Mouse (Mus musculus) midbrain, embryonic 13.5 days (tissue): Measurements from ENCODE around the gene Ap3m1. TPM values are rescaled to one million over a fixed set of nuclear protein-coding genes. Genes with fewer than 3 reads are reported as not detected.

Source experiments
- ATAC-seq: fragments of 200-750 bp; cut with Nextera tagmentation; 2 replicates; pipeline ENCODE4 v1.8.0; 2017; ENCODE audit warnings: mild to moderate bottlenecking, moderate TSS enrichment, moderate library complexity
- H3K27ac ChIP-seq: fragments of 300-500 bp; sonication (generic); 2 replicates; pipeline ENCODE4 v1.5.1; 2015; ENCODE audit warnings: inconsistent platforms, mild to moderate bottlenecking, moderate library complexity
- H3K27me3 ChIP-seq: fragments of 300-500 bp; sonication (generic); 2 replicates; pipeline ENCODE4 v1.6.1; 2015; ENCODE audit warnings: mild to moderate bottlenecking, inconsistent platforms
- H3K36me3 ChIP-seq: fragments of 300-500 bp; sonication (generic); 2 replicates; pipeline ENCODE4 v1.6.1; 2015; ENCODE audit warnings: mild to moderate bottlenecking, inconsistent platforms
- H3K4me1 ChIP-seq: fragments of 300-500 bp; sonication (generic); replicated peaks from 2 replicates; pipeline ENCODE4 v1.6.1; 2015; ENCODE audit warnings: inconsistent platforms
- H3K4me2 ChIP-seq: fragments of 300-500 bp; sonication (generic); replicated peaks from 2 replicates; pipeline ENCODE4 v1.6.1; 2015; ENCODE audit warnings: moderate library complexity, mild to moderate bottlenecking, inconsistent platforms
- H3K4me3 ChIP-seq: fragments of 300-500 bp; sonication (generic); replicated peaks from 2 replicates; pipeline ENCODE4 v1.5.1; 2015; ENCODE audit warnings: mild to moderate bottlenecking, inconsistent platforms
- H3K9ac ChIP-seq: fragments of 300-500 bp; sonication (generic); replicated peaks from 2 replicates; pipeline ENCODE4 v1.6.1; 2015; ENCODE audit warnings: mild to moderate bottlenecking, inconsistent platforms
- H3K9me3 ChIP-seq: fragments of 300-500 bp; sonication (generic); 2 replicates; pipeline ENCODE4 v1.6.1; 2016; ENCODE audit warnings: mild to moderate bottlenecking, inconsistent platforms
- WGBS: fragments of 180-500 bp; shearing (Covaris S2); methylation state at CpG from one replicate; pipeline ENCODE4 v1.1.7; 2015; 5-methylcytosine and 5-hydroxymethylcytosine counted together
- polyA plus RNA-seq: library from polyadenylated mRNA; unstranded; fragments of >200 nt; fragmentation: Nextera tagmentation; extraction: Ambion mirVana; gene quantifications from 2 replicates; pipeline ENCODE4 v1.2.1, GENCODE M21; 2015

Gene Ap3m1
- polyA plus RNA-seq, 1 experiment from 2014 or later, result 103 TPM

DNA sequence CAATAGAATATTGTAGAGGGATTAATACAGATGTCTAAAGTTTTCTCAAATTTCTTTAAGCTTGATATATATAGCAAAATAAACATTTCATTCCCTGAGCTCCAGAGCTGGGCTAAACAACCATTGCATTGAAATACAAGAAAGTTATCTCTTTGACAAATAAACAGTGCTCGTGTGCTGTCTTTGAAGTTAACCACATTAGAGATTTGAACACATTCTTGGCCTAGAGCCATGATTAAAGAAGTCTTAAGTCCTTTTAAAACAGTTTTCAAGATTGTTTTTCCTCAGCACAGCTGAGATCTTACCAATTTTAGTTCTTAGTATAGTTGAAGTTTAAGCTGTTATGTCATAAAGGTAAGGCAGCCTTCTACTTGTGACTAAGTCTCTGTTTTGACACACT lies 12.0 kb upstream of the Ap3m1 start:
- ATAC-seq, result no peak
- H3K9me3 ChIP-seq, result no peaks in the 10 kb centered on the region
- no peak overlapping the region for H3K4me3 ChIP-seq
- H3K9ac ChIP-seq, result no peak overlapping the region
- H3K36me3 ChIP-seq, result no peaks in the 10 kb centered on the region
- H3K4me2 ChIP-seq, result no peak overlapping the region
- no peak overlapping the region for H3K27ac ChIP-seq
- 61% methylated on average over 1 of the region's 1 CpGs for WGBS
- H3K27me3 ChIP-seq, result no peaks in the 10 kb centered on the region
- no peaks in the 10 kb centered on the region for H3K4me1 ChIP-seq

DNA sequence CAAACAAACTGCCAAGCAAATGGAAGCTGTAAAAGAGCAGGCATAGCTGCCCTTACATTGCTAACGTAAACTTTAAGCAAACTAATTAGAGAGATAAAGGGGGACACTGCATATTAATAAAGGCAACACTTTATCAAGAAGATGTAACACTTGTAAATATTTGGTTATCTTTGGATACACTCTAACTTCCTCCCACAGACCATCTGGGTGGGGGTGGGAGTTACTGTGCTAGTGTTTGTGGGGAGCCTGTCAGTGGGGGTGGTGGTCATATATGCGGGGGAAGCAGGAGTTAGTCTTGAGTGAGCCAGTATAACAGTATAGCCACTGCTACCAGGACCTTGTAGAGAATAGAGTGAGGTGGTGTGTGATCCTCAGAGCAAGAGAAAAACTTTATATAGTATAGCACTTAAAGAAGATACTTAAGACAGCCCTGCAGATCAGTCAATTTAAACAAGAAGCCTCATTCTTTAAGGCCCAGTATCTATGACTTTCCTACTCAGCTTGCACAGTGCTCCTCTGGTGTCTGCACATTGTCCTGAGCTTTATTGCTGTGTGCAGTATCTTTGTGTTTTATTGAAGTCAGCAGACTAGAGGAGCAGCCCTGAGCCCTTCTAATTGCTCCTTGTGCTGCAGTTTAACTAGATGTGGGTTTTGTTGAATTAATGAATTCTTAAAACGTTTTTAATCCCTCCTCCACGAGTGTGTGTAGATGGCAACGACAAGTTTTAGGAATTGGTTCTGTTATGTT lies 10.6 kb upstream of the Ap3m1 start:
- 72% methylated on average over 5 of the region's 5 CpGs for WGBS
- no peak overlapping the region for H3K9ac ChIP-seq
- no peak overlapping the region for H3K4me2 ChIP-seq

DNA sequence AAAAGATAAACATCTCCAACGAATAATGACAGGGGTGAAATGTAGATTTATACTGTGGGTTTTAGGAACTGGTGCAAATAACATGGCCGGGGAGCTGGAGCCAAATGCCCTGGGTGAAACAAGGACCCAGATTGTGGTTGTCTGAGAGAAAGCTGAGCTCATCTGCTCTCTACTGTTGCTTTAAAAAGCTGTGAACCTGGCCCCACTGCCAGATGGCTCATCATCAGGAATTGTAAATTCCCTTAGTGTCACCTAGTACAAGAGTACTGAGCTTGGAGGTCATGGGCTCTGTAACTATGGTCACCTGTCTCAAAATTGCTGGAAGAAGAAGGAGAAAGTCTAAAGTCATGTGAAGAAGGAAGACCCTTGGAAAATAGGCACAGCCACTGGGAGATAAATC lies 6.7 kb upstream of the Ap3m1 start:
- Histone ChIP-seq H3K4me2 (no peak overlapping the region), H3K4me1 (no peaks in the 10 kb centered on the region), H3K9me3 (no peaks in the 10 kb centered on the region), H3K27me3 (no peaks in the 10 kb centered on the region), H3K9ac (no peak overlapping the region), H3K27ac (no peak overlapping the region), H3K36me3 (no peaks in the 10 kb centered on the region), H3K4me3 (no peak overlapping the region)
- 95% methylated on average over 2 of the region's 2 CpGs for WGBS
- ATAC-seq, result no peak

More for the DNA sequence above, 10.6 kb upstream of the Ap3m1 start:
- Histone ChIP-seq H3K4me3 (no peak overlapping the region), H3K4me1 (no peaks in the 10 kb centered on the region), H3K9me3 (no peaks in the 10 kb centered on the region), H3K27ac (no peak overlapping the region), H3K27me3 (no peaks in the 10 kb centered on the region), H3K36me3 (no peaks in the 10 kb centered on the region)
- ATAC-seq, result no peak

DNA sequence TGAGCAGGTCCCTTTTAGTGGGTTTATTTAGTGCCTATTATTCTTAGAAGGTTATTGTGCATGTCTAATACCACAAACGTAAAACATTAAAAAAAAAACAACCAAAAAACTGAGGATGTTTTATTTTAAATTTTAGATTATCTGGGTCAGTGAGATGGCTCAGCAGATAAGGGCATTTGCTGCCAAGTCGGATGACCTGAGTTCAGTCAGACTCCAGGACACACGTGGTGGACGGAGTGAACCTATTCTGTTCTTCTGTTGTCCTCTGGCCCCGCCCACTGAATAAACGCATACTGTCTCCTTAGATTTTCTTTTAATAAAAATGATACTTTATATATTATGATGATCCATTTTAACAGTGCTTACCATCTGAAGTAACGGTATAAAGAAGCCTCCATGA lies 1.3 kb upstream of the Ap3m1 start:
- WGBS, result 49% methylated on average over 7 of the region's 7 CpGs
- H3K4me3 ChIP-seq, result no peak overlapping the region

DNA sequence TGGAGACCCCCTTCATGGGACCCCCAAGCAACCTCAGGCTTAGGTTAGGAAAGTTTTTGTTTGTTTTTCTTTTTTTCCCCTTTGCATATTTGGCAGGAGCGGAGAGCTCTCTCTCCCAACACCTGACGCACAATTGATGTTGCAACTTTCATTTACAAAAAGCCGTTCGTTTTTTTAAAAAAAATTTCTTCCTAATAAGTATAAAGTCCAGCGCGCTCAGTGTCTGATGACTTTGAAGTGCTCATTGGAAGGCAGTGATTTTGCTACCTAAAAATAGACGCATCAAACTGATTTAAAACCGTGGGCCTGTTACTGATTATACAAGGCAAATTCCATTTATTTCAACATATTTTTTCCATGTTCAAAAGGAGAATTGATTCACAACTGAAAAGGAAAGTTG lies 843 bp upstream of the Ap3m1 start:
- peak overlapping the region; percentile 81 for H3K4me3 ChIP-seq
- ATAC-seq, result no peak
- no peaks in the 10 kb centered on the region for H3K36me3 ChIP-seq
- H3K27me3 ChIP-seq, result no peaks in the 10 kb centered on the region
- H3K4me2 ChIP-seq, result peak overlapping the region; percentile 82
- 14% methylated on average over 8 of the region's 8 CpGs for WGBS
- no peak overlapping the region for H3K27ac ChIP-seq
- H3K9ac ChIP-seq, result peak overlapping the region; percentile 88; the same call in 1 of the 2 replicates
- H3K9me3 ChIP-seq, result no peaks in the 10 kb centered on the region
- peaks cover 12% of the 10 kb centered on the region for H3K4me1 ChIP-seq

More for the DNA sequence above, 1.3 kb upstream of the Ap3m1 start:
- Histone ChIP-seq H3K9ac (no peak overlapping the region), H3K27ac (no peak overlapping the region), H3K4me1 (peaks cover 12% of the 10 kb centered on the region), H3K27me3 (no peaks in the 10 kb centered on the region), H3K9me3 (no peaks in the 10 kb centered on the region), H3K4me2 (peak overlapping the region; percentile 82), H3K36me3 (no peaks in the 10 kb centered on the region)
- ATAC-seq, result no peak

DNA sequence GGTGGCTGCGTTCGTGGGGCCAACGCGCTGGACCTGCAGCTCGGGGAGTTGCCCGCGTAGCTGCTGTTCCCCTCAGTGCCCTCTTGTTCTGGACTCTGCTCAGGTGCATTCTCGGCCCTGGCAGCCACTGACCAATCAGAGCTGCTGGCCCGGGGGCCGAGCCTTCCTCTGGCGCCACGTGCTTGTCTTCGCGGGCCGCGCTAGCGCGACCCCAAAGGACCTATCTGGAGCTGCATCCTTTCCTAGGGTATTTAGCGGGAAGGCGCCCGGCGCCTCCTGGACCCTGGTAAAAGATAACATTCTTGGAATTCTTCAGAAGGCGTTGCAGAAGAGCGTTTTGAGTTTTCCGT lies 448 bp upstream of the Ap3m1 start:
- H3K9me3 ChIP-seq, result no peaks in the 10 kb centered on the region
- H3K27ac ChIP-seq, result peak overlapping the region; percentile 86
- under 1% methylated on average over 25 of the region's 25 CpGs for WGBS
- H3K4me1 ChIP-seq, result peaks cover 12% of the 10 kb centered on the region
- H3K27me3 ChIP-seq, result no peaks in the 10 kb centered on the region
- H3K4me3 ChIP-seq, result peak overlapping the region; percentile 81
- H3K4me2 ChIP-seq, result peak overlapping the region; percentile 82
- H3K36me3 ChIP-seq, result no peaks in the 10 kb centered on the region
- peak overlapping the region; percentile 88 for H3K9ac ChIP-seq
- ATAC-seq, result peak; percentile 82; the same call in 1 of the 2 replicates

DNA sequence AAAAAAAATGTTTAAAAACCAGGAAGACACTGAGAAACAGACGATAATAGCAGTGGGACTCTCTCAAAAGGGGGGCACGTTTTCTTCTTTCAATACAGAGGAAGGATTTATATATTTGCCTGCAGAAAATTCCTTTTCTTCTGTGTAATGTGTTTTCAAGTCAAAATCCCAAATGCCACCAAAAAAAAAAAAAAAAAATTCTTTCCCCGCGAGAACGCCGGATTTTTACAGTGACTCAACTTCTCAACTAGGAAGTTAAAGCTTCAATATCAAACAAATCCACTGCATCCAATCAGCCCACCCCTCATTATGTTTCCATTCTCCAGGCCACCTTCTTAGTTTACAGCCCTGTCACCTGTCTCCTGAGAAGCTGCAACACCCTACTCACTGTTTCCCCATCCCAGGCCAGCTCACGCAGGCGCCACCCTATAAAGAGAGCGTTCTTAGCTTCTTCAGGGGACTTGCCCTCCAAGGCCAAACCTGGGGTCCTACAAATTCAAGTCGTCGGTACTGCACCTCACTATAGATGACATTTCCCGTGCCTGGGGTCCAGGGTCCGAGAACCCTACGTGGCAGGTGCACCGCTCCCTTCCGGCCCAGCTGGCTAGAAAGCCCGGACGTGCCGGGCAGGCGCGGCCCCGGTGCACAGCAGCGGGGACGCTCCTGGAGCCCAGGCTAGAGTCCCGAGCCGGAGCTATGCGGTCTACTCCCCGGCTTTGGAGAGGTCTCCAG lies 762 bp downstream of the Ap3m1 start:
- ATAC-seq, result no peak; the same call in 1 of the 2 replicates
- 10% methylated on average over 28 of the region's 28 CpGs for WGBS
- peaks cover 12% of the 10 kb centered on the region for H3K4me1 ChIP-seq

DNA sequence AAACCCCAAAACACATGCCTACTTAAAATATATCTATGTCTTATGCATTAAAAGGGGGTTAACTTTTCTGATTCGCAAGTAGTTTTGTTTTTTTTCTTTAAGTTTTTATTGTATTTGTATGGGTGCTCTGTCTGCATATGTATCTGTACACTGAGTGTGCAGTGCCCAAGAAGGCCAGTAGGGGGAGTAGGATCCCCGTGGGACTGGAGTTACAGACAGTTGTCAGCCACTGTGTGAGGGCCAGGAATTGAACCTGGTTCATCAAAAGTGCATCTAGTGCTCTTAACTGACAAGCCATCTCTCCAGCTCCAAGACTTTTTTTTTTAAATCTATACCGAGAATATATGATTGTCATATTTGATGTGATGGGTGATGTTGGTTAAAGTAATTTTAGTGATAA lies 1.6 kb downstream of the Ap3m1 start:
- ATAC-seq, result no peak
- H3K27ac ChIP-seq, result no peak overlapping the region
- H3K27me3 ChIP-seq, result no peaks in the 10 kb centered on the region
- WGBS, result 71% methylated on average over 3 of the region's 3 CpGs
- no peak overlapping the region for H3K9ac ChIP-seq
- H3K4me2 ChIP-seq, result peak overlapping the region; percentile 82
- no peaks in the 10 kb centered on the region for H3K9me3 ChIP-seq
- no peaks in the 10 kb centered on the region for H3K36me3 ChIP-seq
- peaks cover 12% of the 10 kb centered on the region for H3K4me1 ChIP-seq
- H3K4me3 ChIP-seq, result peak overlapping the region; percentile 81

More for the DNA sequence above, 762 bp downstream of the Ap3m1 start:
- peak overlapping the region; percentile 88 for H3K9ac ChIP-seq
- peak overlapping the region; percentile 81 for H3K4me3 ChIP-seq
- H3K9me3 ChIP-seq, result no peaks in the 10 kb centered on the region
- H3K27ac ChIP-seq, result peak overlapping the region; percentile 86
- H3K27me3 ChIP-seq, result no peaks in the 10 kb centered on the region
- H3K4me2 ChIP-seq, result peak overlapping the region; percentile 82
- H3K36me3 ChIP-seq, result no peaks in the 10 kb centered on the region

DNA sequence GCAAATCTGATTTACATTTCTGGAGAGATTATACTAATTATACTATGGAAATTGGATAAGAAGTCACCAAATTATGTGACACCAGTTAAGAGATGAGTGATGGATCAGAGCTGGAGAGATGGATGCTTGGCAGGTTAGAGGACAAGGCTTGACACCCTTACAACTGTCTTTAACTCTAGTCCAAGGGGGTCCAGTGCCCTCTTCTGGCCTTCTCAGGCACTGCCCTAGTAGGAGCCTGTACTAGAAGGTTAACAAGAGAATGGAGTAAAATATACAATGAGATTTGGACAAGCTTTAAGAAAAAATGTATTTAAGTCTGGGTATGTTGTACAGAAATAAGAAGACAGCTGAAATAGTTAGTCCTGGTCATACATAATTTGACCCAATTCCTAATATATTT lies 3.4 kb downstream of the Ap3m1 start:
- H3K4me3 ChIP-seq, result no peak overlapping the region
- no peaks in the 10 kb centered on the region for H3K27me3 ChIP-seq
- no peaks in the 10 kb centered on the region for H3K9me3 ChIP-seq
- ATAC-seq, result no peak
- H3K4me1 ChIP-seq, result peaks cover 12% of the 10 kb centered on the region
- no peak overlapping the region for H3K27ac ChIP-seq
- H3K4me2 ChIP-seq, result no peak overlapping the region
- H3K36me3 ChIP-seq, result 0 out of 2 replicates have a peak, but pooled peaks cover 8% of the 10 kb centered on the region
- H3K9ac ChIP-seq, result no peak overlapping the region

DNA sequence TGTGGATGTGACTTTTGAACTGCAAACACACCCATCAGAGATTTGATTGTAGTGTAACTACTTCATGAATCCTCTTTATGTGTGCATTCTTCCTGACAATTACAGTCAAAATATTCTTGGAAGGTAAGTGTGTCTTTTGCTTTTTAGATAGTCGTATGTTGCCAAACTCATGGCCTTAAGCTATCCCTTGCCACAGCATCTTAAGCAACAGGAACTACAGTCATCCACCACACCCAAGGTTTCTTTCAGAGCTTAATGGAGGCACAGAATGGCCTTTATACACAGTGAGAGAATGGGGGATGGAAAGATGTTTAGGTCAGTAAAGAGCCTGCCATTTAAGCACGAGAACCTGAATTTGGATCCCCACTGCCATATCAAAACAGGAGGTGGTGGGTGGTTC lies 4.5 kb downstream of the Ap3m1 start:
- Histone ChIP-seq H3K9me3 (no peaks in the 10 kb centered on the region), H3K27ac (no peak overlapping the region), H3K4me1 (peaks cover 7% of the 10 kb centered on the region), H3K4me3 (no peak overlapping the region), H3K4me2 (no peak overlapping the region), H3K36me3 (peaks cover 12% of the 10 kb centered on the region; the same call in 1 of the 2 replicates), H3K27me3 (no peaks in the 10 kb centered on the region), H3K9ac (no peak overlapping the region)
- ATAC-seq, result no peak
- 92% methylated on average over 2 of the region's 2 CpGs for WGBS

DNA sequence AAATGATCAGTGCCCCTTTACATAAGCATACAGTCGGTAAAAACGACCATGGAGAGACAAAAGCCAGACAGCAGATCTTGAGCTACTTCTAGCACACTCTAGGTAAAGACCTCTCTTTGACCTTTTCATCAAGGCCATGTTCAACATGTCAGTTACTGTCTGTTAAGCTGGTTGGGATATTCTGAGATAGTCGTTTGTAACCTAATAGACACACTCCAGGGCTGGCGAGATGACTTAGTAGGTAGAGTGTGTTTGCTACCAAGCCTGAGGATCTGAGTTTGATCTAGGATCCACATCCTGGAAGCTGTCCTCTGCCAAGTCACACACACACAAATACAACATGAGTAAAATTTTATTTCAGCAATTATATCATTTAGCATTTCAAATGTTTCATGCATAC lies 12.7 kb downstream of the Ap3m1 start:
- H3K4me3 ChIP-seq, result no peak overlapping the region
- WGBS, result 92% methylated on average over 4 of the region's 4 CpGs
- no peak overlapping the region for H3K27ac ChIP-seq
- H3K9ac ChIP-seq, result no peak overlapping the region
- no peak overlapping the region for H3K4me2 ChIP-seq
- H3K36me3 ChIP-seq, result peaks cover 53% of the 10 kb centered on the region
- no peaks in the 10 kb centered on the region for H3K27me3 ChIP-seq
- no peaks in the 10 kb centered on the region for H3K4me1 ChIP-seq
- H3K9me3 ChIP-seq, result no peaks in the 10 kb centered on the region
- ATAC-seq, result no peak

DNA sequence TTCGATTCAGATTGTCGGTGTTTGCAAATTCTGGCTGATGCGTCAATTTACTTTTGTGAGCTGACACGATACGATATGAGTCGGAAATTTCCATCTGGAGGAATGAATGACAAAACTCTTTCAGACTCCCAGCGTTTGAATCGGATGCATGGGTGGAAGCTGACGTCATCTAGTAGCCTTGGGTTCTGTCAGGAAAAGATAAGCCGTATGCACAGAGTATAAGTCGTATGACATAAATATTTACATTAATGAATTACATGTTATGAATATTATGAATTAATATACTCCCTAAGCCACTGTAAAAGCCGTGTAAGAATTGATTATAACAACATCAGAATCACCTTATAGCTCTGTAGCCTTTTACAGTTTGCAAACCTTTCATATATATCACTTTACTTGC lies 13.2 kb downstream of the Ap3m1 start:
- Histone ChIP-seq H3K4me1 (no peaks in the 10 kb centered on the region), H3K27ac (no peak overlapping the region), H3K27me3 (no peaks in the 10 kb centered on the region), H3K4me3 (no peak overlapping the region), H3K9me3 (no peaks in the 10 kb centered on the region), H3K4me2 (no peak overlapping the region), H3K36me3 (peaks cover 55% of the 10 kb centered on the region), H3K9ac (no peak overlapping the region)
- 95% methylated on average over 12 of the region's 12 CpGs for WGBS
- no peak for ATAC-seq
